Mouse (Mus musculus): Measurements from ENCODE around the gene Knstrn. TPM values are rescaled to one million over a fixed set of nuclear protein-coding genes. Genes with fewer than 3 reads are reported as not detected.
A peak's percentile ranks its signal among the peaks of the same experiment; 100 is the strongest.

Gene Knstrn
- total and polyA plus RNA-seq, 3 experiments, result 72.9 to 97.2 (median 72.9) TPM

- Histone ChIP-seq H3K79me2 (replicated peaks; ENCODE audit: control insufficient read depth, extremely low read depth, insufficient read depth, poor library complexity, severe bottlenecking) (peaks cover 51% of the 10 kb centered on the region), H3K27me3 (replicated peaks) (peaks cover 19% of the 10 kb centered on the region), H3K4me1 (ENCODE audit: control insufficient read depth in 1 of 2, insufficient read depth in 2 of 2) (peaks cover 8 to 56% of the 10 kb centered on the region in 2 experiments), H3K4me3 (replicated peaks in 1 of 3; ENCODE audit: low read depth in 2 of 3, low read length in 2 of 3, poor library complexity in 1 of 3) (peak overlapping the region; percentile 71 to 92 (median 87)), H3K27ac (ENCODE audit: insufficient read depth, low read depth) (peak overlapping the region; percentile 98), H3K9me3 (replicated peaks; ENCODE audit: low read length) (no peaks in the 10 kb centered on the region), H3K36me3 (replicated peaks in 1 of 2; ENCODE audit: control insufficient read depth in 1 of 2, insufficient read depth in 1 of 2, low read length in 1 of 2) (no peaks in the 10 kb centered on the region), H3K4me2 (ENCODE audit: insufficient read depth, low read depth, poor library complexity, severe bottlenecking) (peak overlapping the region; percentile 94; the same call in 1 of the 2 replicates), H3K9ac (ENCODE audit: insufficient read depth, low read depth) (peak overlapping the region; percentile 87)
- TF ChIP-seq GABPA (IDR thresholded peaks at IDR 0.05; ENCODE audit: insufficient replicate concordance, low read depth, low read length), result no peak
- TF ChIP-seq TCF12 (IDR thresholded peaks at IDR 0.05; ENCODE audit: low read depth, low read length), result no peak
- TF ChIP-seq RCOR1 (conservative IDR thresholded peaks at IDR 0.05; ENCODE audit: low read depth, low read length), result no peak
- TF ChIP-seq ZNF384 (IDR thresholded peaks at IDR 0.05; ENCODE audit: low read depth, low read length), result no peak
- no peak for TF ChIP-seq PAX5 (IDR thresholded peaks at IDR 0.05; ENCODE audit: low read length)
- peak; percentile 32 for TF ChIP-seq RAD21 (IDR thresholded peaks at IDR 0.05; ENCODE audit: low read depth, low read length)
- TF ChIP-seq HCFC1 (IDR thresholded peaks at IDR 0.05; ENCODE audit: low read depth, low read length), result no peak
- no peak for TF ChIP-seq ZMIZ1 (IDR thresholded peaks at IDR 0.05; ENCODE audit: low read depth, low read length)
- no peak for TF ChIP-seq JUN (IDR thresholded peaks at IDR 0.05; ENCODE audit: insufficient read depth, low read depth, low read length)
- TF ChIP-seq ELF1 (IDR thresholded peaks at IDR 0.05; ENCODE audit: low read depth, low read length), result peak; percentile 27; the same call in 1 of the 2 replicates
- TF ChIP-seq ZC3H11A (IDR thresholded peaks at IDR 0.05; ENCODE audit: low read depth, low read length), result no peak
- TF ChIP-seq NRF1 (IDR thresholded peaks at IDR 0.05; ENCODE audit: low read depth, low read length), result no peak
- TF ChIP-seq UBTF (IDR thresholded peaks at IDR 0.05; ENCODE audit: low read depth, low read length), result peak; percentile 82
- no peak for TF ChIP-seq USF1 (IDR thresholded peaks at IDR 0.05; ENCODE audit: low read depth, low read length)
- no peak for TF ChIP-seq ZKSCAN1 (IDR thresholded peaks at IDR 0.05; ENCODE audit: borderline replicate concordance, low read depth, low read length)
- no peak for TF ChIP-seq EP300 (IDR thresholded peaks at IDR 0.05; ENCODE audit: low read length)
- TF ChIP-seq CTCF (conservative IDR thresholded peaks at IDR 0.05 in 1 of 2, IDR thresholded peaks at IDR 0.05 in 1 of 2; ENCODE audit: low read depth in 2 of 2, low read length in 2 of 2), result peak in 1 of 2 experiments; percentile 49; a peak in 2 of 4 replicates
- 0 out of 2 replicates have a peak, but pooled peaks have one; percentile 21 for TF ChIP-seq MXI1 (IDR thresholded peaks at IDR 0.05; ENCODE audit: low read depth, low read length)
- no peak for TF ChIP-seq USF2 (conservative IDR thresholded peaks at IDR 0.05; ENCODE audit: low read depth, low read length)
- TF ChIP-seq CHD2 (IDR thresholded peaks at IDR 0.05; ENCODE audit: low read length), result no peak
- no peak for TF ChIP-seq POLR2AphosphoS2 (IDR thresholded peaks at IDR 0.05; ENCODE audit: low read depth, low read length)
- peak; percentile 29; the same call in 1 of the 2 replicates for TF ChIP-seq POLR2A (IDR thresholded peaks at IDR 0.05; ENCODE audit: low read depth, low read length)
- TF ChIP-seq MYC (IDR thresholded peaks at IDR 0.05; ENCODE audit: low read depth, low read length), result no peak
- no peak for TF ChIP-seq MEF2A (IDR thresholded peaks at IDR 0.05; ENCODE audit: borderline replicate concordance, low read depth, low read length)
- TF ChIP-seq MAZ (IDR thresholded peaks at IDR 0.05; ENCODE audit: low read depth, low read length), result no peak
- TF ChIP-seq BHLHE40 (IDR thresholded peaks at IDR 0.05; ENCODE audit: low read depth, low read length), result no peak
- TF ChIP-seq JUND (conservative IDR thresholded peaks at IDR 0.05; ENCODE audit: low read depth, low read length), result no peak
- no peak for TF ChIP-seq MAX (IDR thresholded peaks at IDR 0.05; ENCODE audit: low read length)
- TF ChIP-seq KAT2A (IDR thresholded peaks at IDR 0.05; ENCODE audit: insufficient replicate concordance, low read length), result no peak
- no peak for TF ChIP-seq NELFE (IDR thresholded peaks at IDR 0.05; ENCODE audit: low read depth, low read length)
- no peak for TF ChIP-seq TBP (conservative IDR thresholded peaks at IDR 0.05; ENCODE audit: low read depth, low read length)
- TF ChIP-seq E2F4 (IDR thresholded peaks at IDR 0.05; ENCODE audit: insufficient replicate concordance, low read depth, low read length), result no peak
- TF ChIP-seq SMC3 (IDR thresholded peaks at IDR 0.05; ENCODE audit: low read depth, low read length), result peak; percentile 48
- TF ChIP-seq CHD1 (IDR thresholded peaks at IDR 0.05; ENCODE audit: low read depth, low read length), result no peak
- TF ChIP-seq IRF4 (IDR thresholded peaks at IDR 0.05; ENCODE audit: low read depth, low read length), result 0 out of 2 replicates have a peak, but pooled peaks have one; percentile 36
- TF ChIP-seq ETS1 (conservative IDR thresholded peaks at IDR 0.05; ENCODE audit: low read depth, low read length), result no peak
- TF ChIP-seq MAFK (IDR thresholded peaks at IDR 0.05; ENCODE audit: insufficient replicate concordance, low read length), result no peak
- peak; percentile 52; the same call in 1 of the 2 replicates for TF ChIP-seq SIN3A (IDR thresholded peaks at IDR 0.05; ENCODE audit: low read length)
- dilution Hi-C loops (cut with MboI; ENCODE audit: extremely low pct_ligation_motif_present, extremely low pct_unique_long_range_greater_than_20kb, low sequenced_read_pairs) (no loop called here), in situ Hi-C loops (cut with MboI; ENCODE audit: low pct_ligation_motif_present, low pct_unique_long_range_greater_than_20kb, low sequenced_read_pairs) (no loop called here)
- no peak for DNase-seq (ENCODE audit: extremely low read depth)
Observed at GRCm38 (mm10) chr2:118902051-118903025, 88.5 kb downstream of the Knstrn start.

Data from CH12.LX (cell line).